Mouse (Mus musculus) G1E (cell line): ENCODE results near the gene Zbtb9. TPM values are rescaled to one million over a fixed set of nuclear protein-coding genes. Genes with fewer than 3 reads are reported as not detected.

Source experiments
- ATAC-seq: 2 replicates; pipeline ENCODE4 v1.8.0; 2016; ENCODE audit warnings: mild to moderate bottlenecking; ENCODE audit not compliant: insufficient number of reproducible peaks, poor library complexity, low FRiP score, severe bottlenecking; ENCODE audit errors: extremely low read depth
- DNase-seq: peaks from one replicate; pipeline ENCODE4 v3.0.0; 2012; ENCODE audit warnings: low spot score
- H3K27me3 ChIP-seq: 2 replicates; pipeline ENCODE4 v1.6.1; 2012; ENCODE audit warnings: mild to moderate bottlenecking, low read length, inconsistent platforms; ENCODE audit not compliant: insufficient read depth
- H3K36me3 ChIP-seq: replicated peaks from 2 replicates; pipeline ENCODE3; 2012; ENCODE audit warnings: mild to moderate bottlenecking, inconsistent platforms
- H3K4me1 ChIP-seq: 2 replicates; pipeline ENCODE4 v1.6.1; 2012; ENCODE audit warnings: low read depth, low read length, inconsistent platforms, mixed read lengths; ENCODE audit not compliant: insufficient read depth
- H3K4me3 ChIP-seq: 2 replicates; pipeline ENCODE4 v1.5.1; 2012; ENCODE audit warnings: low read depth, mild to moderate bottlenecking, inconsistent platforms, low read length, moderate library complexity, mixed read lengths
- H3K9me3 ChIP-seq: replicated peaks from 2 replicates; pipeline ENCODE4 v1.6.1; 2012; ENCODE audit warnings: inconsistent platforms
- CTCF ChIP-seq: IDR thresholded peaks from 2 replicates; pipeline ENCODE4 v1.5.1; 2012; ENCODE audit warnings: low read depth, low read length, inconsistent platforms, mixed read lengths
- GATA1 ChIP-seq: IDR thresholded peaks from 2 replicates; pipeline ENCODE4 v1.6.1; 2012; ENCODE audit warnings: borderline replicate concordance, low read length, inconsistent platforms, mixed read lengths
- GATA2 ChIP-seq: IDR thresholded peaks from 2 replicates; pipeline ENCODE4 v1.6.1; 2012; ENCODE audit warnings: low read depth, low read length, inconsistent platforms, borderline replicate concordance
- POLR2AphosphoS5 ChIP-seq: IDR thresholded peaks from 2 replicates; pipeline ENCODE4 v1.6.1; 2012; ENCODE audit warnings: low read depth, low read length, inconsistent platforms; ENCODE audit not compliant: insufficient replicate concordance
- TAL1 ChIP-seq: conservative IDR thresholded peaks from 2 replicates; pipeline ENCODE4 v1.6.1; 2012; ENCODE audit warnings: low read depth, low read length, inconsistent platforms, mixed read lengths
- polyA plus RNA-seq: library from polyadenylated mRNA; stranded (reverse); fragments of >175 nt; gene quantifications from 2 replicates; pipeline ENCODE4 v1.2.3, GENCODE M21; 2012
- total RNA-seq, 2 experiments: library from RNA; stranded (forward) in 1 of 2; stranded (reverse) in 1 of 2; fragments of 200-1000 nt in 1 of 2; fragments of >200 nt in 1 of 2; fragmentation: Nextera tagmentation in 1 of 2; gene quantifications; 2 replicates each; pipeline ENCODE4 v1.2.3; 2014 to 2017

Gene Zbtb9
- total and polyA plus RNA-seq, 3 experiments: 4.4 to 25.6 (median 11.1) TPM

- no peaks in the 10 kb centered on the region for H3K36me3 ChIP-seq
- no peak for ATAC-seq
- H3K9me3 ChIP-seq: no peaks in the 10 kb centered on the region
- DNase-seq: no peak
- H3K4me3 ChIP-seq: no peak overlapping the region; the same call in 1 of the 2 replicates
- no peak for TF ChIP-seq CTCF
- TF ChIP-seq GATA2: no peak
- no peak for TF ChIP-seq POLR2AphosphoS5
- TF ChIP-seq TAL1: no peak
- no peak for TF ChIP-seq GATA1
- peaks cover 23% of the 10 kb centered on the region for H3K4me1 ChIP-seq
- peaks cover 74% of the 10 kb centered on the region for H3K27me3 ChIP-seq
Measured at GRCm38 (mm10) chr17:27040304-27041045, 67.5 kb downstream of the Zbtb9 start.

DNA sequence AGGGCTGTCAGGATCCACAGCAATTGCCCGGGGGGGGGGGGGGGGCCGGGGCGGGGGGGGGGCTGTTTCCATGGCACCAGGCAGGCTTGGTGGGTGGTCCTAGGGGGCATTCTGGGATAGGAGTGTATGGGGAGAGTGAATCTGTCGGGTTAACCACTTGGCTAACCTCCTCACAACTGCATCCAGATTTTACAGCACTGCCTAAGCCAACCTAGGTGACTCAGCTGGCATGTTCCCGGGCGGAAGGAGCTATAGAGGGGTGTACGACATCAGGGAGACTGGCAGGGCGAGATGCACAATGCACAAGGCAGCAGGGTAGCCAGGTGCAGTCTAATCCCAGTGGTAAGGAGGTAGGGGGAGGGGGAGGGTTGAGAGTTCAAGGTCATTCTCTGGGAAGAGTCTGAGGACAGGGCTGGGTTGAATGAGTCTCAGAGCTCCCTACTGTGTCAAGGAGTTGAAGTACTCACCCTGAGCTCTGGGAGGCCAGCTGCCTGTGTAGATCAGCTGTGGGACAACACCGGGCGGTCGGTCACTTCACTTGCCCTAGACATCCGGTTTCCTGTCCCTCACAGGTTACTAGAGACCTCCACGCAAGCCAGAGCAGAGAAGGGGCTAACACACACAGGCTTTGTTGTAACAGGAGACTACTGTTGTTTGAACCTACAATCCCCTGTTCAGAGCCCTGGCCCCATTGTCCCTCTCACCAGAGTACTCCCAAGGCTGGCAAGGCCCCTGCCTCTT lies 68.2 kb downstream of the Zbtb9 start:
- Histone ChIP-seq H3K4me3 (no peak overlapping the region), H3K36me3 (no peaks in the 10 kb centered on the region), H3K9me3 (no peaks in the 10 kb centered on the region), H3K4me1 (peaks cover 23% of the 10 kb centered on the region), H3K27me3 (peaks cover 67% of the 10 kb centered on the region)
- TF ChIP-seq TAL1 (no peak), GATA2 (no peak), CTCF (no peak), GATA1 (no peak), POLR2AphosphoS5 (no peak)
- ATAC-seq: no peak
- DNase-seq: no peak

- Histone ChIP-seq H3K4me3 (no peak overlapping the region), H3K4me1 (peaks cover 23% of the 10 kb centered on the region), H3K36me3 (no peaks in the 10 kb centered on the region), H3K27me3 (peaks cover 62% of the 10 kb centered on the region), H3K9me3 (no peaks in the 10 kb centered on the region)
- TF ChIP-seq TAL1: no peak
- TF ChIP-seq GATA1: no peak
- no peak for TF ChIP-seq POLR2AphosphoS5
- no peak for TF ChIP-seq GATA2
- TF ChIP-seq CTCF: no peak
- ATAC-seq (no peak), DNase-seq (no peak)
Measured at GRCm38 (mm10) chr17:27041787-27042055, 68.8 kb downstream of the Zbtb9 start.

DNA sequence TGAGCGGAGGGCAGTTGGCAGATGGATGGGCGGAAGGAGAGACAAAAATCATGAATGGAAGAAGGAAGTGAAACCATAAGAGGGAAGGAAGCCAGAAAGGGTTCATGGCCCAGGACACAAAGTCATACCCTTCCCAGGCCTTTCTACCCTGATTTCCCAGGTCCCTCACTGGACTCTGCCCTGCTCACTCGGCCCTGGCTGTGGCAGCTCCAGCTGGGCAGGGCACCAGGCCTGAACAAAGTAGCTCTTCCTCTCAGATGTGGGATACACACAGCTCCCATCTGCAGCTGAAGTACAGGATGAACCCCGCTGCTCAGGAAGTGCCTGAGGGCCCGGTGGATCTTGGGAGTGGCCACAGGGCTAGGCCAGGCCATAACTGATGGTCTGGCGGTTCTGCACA lies 69.9 kb downstream of the Zbtb9 start:
- DNase-seq (no peak), ATAC-seq (no peak)
- Histone ChIP-seq H3K4me3 (no peak overlapping the region), H3K9me3 (0 out of 2 replicates have a peak, but pooled peaks cover 3% of the 10 kb centered on the region), H3K36me3 (no peaks in the 10 kb centered on the region), H3K27me3 (peaks cover 57% of the 10 kb centered on the region), H3K4me1 (peaks cover 26% of the 10 kb centered on the region)
- TF ChIP-seq CTCF (no peak), GATA2 (no peak), TAL1 (no peak), POLR2AphosphoS5 (no peak), GATA1 (no peak)

GRCm38 (mm10) chr17:27045164-27045563 lies 72.2 kb downstream of the Zbtb9 start:
- DNase-seq: no peak
- Histone ChIP-seq H3K36me3 (no peaks in the 10 kb centered on the region), H3K4me3 (no peak overlapping the region), H3K4me1 (peaks cover 21% of the 10 kb centered on the region), H3K9me3 (0 out of 2 replicates have a peak, but pooled peaks cover 3% of the 10 kb centered on the region), H3K27me3 (peaks cover 40% of the 10 kb centered on the region)
- TF ChIP-seq CTCF: no peak
- no peak for TF ChIP-seq GATA1
- no peak for TF ChIP-seq GATA2
- no peak for TF ChIP-seq POLR2AphosphoS5
- no peak for TF ChIP-seq TAL1
- no peak for ATAC-seq

DNA sequence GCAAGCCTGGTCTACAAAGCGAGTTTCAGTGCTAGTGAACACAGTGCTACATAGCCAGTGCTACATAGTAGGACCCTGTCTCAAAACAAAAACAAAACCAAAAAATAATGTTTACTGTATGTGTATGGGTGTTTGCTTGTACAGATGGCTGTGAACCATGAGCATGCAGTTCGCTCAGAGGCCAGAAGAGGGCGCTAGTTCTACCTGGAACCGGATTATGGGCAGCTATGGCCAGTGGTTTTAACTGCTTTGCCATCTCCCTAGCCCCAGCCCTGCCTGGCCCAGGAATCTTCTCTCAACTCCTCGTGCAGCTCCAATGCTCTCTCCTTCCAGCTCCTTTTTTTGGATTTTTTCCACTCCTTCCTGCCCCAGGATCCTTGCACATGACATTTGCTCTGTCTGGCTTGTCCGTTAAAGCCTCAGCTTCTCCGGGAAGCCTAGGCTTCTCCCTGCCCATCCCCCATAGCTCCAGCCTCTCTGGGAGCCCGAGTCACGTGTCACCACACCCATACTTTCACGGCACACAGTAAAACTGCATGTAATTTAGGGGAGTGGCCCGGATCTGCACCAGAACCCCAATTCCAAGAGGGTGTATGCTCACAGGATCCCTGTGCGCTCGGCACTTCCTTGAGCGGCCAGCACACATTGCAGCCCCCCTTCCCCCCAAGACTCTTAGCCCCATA lies 74.9 kb downstream of the Zbtb9 start:
- ATAC-seq: peak; percentile 46; the same call in 1 of the 2 replicates
- H3K27me3 ChIP-seq: peaks cover 18% of the 10 kb centered on the region; the same call in 1 of the 2 replicates
- TF ChIP-seq GATA2 (no peak), CTCF (peak; percentile 83)
- H3K4me1 ChIP-seq: peaks cover 36% of the 10 kb centered on the region
- no peaks in the 10 kb centered on the region for H3K36me3 ChIP-seq
- no peak for DNase-seq
- H3K4me3 ChIP-seq: no peak overlapping the region; the same call in 1 of the 2 replicates
- 0 out of 2 replicates have a peak, but pooled peaks cover 3% of the 10 kb centered on the region for H3K9me3 ChIP-seq
